Mouse (Mus musculus) layer of hippocampus, postnatal 14 days (tissue): Measurements from ENCODE around the gene Golga1. TPM values are rescaled to one million over a fixed set of nuclear protein-coding genes. Genes with fewer than 3 reads are reported as not detected.

ENCODE experiments used
- DNase-seq, 2 experiments: peaks; one replicate each; pipeline ENCODE4 v3.0.0; 2021 to 2022; ENCODE audit warnings: low spot score in 2 of 2, mixed read lengths in 1 of 2
- total RNA-seq, 2 experiments: library from RNA; stranded (reverse); gene quantifications; 2 replicates each; pipeline ENCODE4 v1.2.3; 2021

The Golga1 gene
- total RNA-seq, 2 experiments from 2014 or later, result 29.1 to 37.7 TPM

DNA sequence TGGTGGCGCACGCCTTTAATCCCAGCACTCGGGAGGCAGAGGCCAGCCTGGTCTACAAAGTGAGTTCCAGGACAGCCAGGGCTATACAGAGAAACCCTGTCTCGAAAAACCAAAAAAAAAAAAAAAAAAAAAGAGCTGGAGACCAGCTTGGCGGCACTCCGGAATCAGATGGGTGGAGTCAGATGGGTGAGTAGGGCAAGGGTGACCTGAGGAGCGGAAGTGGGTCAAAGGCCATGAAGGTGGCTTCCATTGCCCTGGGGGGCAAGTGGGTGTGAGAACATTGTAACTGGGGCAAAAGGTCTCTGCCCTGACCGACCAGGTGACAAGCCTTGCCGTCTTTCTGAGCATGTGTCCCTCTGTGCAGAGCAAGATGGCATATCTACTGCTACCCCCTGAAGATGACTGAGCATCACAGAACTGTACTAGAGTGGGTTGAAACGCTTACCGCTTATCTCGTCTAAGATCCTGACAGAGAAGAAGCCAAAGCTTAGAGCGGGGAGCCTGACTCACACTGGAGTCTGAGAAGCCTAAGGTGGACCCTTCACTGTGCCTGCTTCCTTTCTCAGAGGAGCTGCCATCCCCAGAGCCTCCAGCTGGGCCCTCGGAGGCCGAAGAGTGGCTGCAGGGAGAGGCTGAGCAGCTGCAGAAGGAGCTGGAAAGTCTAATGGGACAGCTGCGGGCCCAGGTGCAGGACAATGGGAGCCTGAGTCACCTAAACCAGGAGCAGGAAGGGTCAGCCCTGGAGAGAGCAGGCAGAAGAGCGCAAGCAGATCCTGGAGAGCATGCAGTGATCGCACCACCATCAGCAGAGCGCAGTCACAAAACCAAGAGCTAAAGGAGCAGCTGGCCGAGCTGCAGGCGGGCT is 89.2 kb downstream of the Golga1 start:
- no peak for DNase-seq

DNA sequence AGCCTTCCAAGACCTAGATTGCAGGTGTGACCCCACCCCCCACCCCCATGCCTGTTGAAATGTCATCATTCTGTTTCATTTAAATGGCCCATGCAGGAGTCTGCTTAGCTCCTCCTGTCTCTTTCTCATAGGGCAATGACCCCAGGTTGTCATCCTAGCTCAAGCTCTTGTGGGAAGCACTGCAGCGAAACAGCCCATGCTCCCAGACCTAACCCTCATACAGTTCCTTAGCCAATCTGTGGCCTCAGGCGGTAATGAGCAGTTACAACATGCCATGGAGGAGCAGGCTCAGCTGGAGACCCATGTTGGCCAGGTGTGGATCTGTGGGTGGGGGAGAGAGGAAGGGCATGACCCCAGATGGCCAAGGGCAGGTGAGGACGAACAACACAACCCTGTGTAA is 90.2 kb downstream of the Golga1 start:
- no peak for DNase-seq

DNA sequence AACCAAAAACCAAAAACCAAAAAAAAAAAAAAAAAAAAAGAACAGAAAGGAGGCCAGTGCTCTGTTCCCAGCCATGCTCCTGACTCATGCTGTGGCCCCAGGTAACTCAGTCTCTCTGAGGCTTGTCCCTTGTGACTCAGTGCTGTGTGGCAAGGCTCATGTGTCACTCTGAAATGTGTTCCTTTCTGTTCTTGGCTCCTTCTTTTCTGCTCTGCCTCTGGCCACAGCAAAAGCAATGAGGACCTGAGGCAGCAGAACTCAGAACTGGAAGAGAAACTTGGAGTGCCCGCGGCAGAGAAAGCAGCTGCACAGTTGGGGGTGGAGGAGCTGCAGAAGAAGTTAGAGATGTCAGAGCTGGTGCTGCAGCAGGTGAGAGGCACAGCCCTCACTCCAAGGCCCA is 91.2 kb downstream of the Golga1 start:
- no peak for DNase-seq

DNA sequence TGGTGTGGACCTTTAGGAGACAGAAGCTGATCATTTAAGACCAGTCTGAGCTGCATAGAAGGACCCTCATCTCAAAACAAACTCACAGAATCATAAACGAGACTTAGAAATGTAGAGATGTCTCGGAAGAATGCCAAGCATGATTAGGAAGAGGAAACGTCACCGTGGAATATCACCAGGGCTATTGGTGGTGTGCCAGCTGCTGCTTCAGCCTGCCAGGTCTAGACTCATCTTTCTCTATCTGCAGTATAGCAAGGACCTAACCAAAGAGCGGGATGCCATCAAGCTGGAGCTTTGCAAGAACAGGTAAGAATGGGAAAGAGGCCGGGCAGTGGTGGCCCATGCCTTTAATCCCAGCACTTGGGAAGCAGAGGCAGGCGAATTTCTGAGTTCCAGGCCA is 91.6 kb downstream of the Golga1 start:
- no peak for DNase-seq

DNA sequence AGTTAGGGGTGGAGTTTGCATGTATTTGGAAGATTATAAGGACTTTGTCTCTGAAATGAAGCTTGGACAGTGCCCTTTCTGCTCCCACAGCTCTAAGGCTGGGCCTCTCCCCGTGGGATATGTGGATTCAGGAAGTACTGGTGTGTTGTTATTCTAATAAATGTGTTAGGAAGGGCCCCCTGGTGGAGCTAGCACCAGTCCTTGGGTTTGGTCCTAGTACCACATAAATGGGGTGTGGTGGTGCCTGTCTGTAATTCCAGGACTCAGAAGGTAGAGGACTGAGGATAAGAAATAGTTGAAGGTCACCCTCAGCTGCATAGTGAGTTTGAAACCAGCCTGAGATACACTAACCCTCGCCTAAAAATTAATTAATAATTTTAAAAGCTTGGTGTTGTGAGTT is 92.1 kb downstream of the Golga1 start:
- DNase-seq, result no peak

DNA sequence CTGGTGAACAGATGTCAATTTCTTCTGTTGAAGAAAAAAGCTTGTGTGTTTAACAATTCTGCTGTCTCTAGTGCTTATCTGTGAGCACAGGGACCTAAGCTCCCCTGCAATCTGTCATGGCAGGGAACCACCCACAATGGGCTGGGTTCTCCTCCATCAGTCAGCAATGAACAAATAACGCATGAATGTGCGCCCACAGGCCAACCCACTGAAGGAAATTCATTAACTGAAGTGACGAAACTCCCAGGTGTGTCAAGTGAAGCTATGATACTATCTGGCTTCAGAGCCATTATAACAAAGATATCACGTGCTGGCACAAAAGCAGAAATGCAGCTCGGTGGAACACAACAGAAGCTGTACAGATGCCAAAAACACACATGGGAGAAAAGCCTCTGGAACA is 95.3 kb downstream of the Golga1 start:
- no peak for DNase-seq

DNA sequence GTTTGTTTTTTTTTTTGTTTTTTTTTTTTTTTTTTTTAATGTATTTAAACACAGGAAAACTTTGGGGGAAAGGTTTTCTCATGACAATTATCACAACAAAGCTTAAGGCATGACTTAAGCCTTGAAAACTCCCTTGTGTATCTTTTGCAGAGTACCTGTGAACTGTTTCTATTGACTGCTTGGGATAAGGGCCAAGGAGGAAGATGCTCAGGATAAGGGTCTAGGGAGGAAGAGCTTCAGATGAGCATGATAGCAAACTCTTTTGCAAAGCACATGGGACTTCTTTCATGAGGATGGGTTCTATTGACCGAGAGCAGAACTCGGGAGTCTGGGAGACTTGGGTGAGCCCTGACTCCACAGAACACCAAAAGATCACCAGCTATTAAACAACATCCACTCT is 95.7 kb downstream of the Golga1 start:
- DNase-seq, result no peak

Other genes with a start within 250 kb of the Golga1 start
- 1 to 10 TPM; 4.2 to 6.0 TPM for gene Nr6a1, start 137.9 kb downstream of the Golga1 start, total RNA-seq
- gene Olfml2a, start 133.6 kb downstream of the Golga1 start, total RNA-seq, result 1 to 10 TPM; 2.7 to 3.5 TPM
- gene Wdr38, start 68.1 kb downstream of the Golga1 start, total RNA-seq, result under 1 TPM; 0.36 to 0.55 TPM
- 10 to 100 TPM; 85.7 to 95.2 TPM for gene Arpc5l, start 60.2 kb downstream of the Golga1 start, total RNA-seq
- gene Rpl35, start 59.9 kb downstream of the Golga1 start, total RNA-seq, result 100 to 1,000 TPM; 246 to 254 TPM
- gene Scai, start 125.2 kb upstream of the Golga1 start, total RNA-seq, result 10 to 100 TPM; 75.4 to 78.3 TPM
- 10 to 100 TPM; 64.7 to 73.1 TPM for gene Ppp6c, start 160.9 kb upstream of the Golga1 start, total RNA-seq